Mouse (Mus musculus) CH12.LX (cell line): Measurements from ENCODE around the gene Gm43720. TPM values are rescaled to one million over a fixed set of nuclear protein-coding genes. Genes with fewer than 3 reads are reported as not detected.

Experiments used
- DNase-seq: peaks from one replicate; pipeline ENCODE4 v3.0.0-alpha.2; 2013; ENCODE audit errors: extremely low read depth
- H3K27ac ChIP-seq: 2 replicates; pipeline ENCODE4 v1.5.1; 2012; ENCODE audit warnings: low read depth, mild to moderate bottlenecking, control low read depth, moderate library complexity; ENCODE audit not compliant: insufficient read depth
- H3K27me3 ChIP-seq: replicated peaks from 2 replicates; pipeline ENCODE3; 2012; ENCODE audit warnings: inconsistent platforms
- H3K36me3 ChIP-seq, 2 experiments: replicated peaks in 1 of 2; 2 replicates each; pipeline versions ENCODE3 to v1.6.1; 2012; ENCODE audit warnings: inconsistent platforms in 1 of 2, low read length in 1 of 2, mild to moderate bottlenecking in 1 of 2, mixed read lengths in 1 of 2, moderate library complexity in 1 of 2; ENCODE audit not compliant: control insufficient read depth in 1 of 2, insufficient read depth in 1 of 2
- H3K4me1 ChIP-seq, 2 experiments: 2 replicates each; pipeline ENCODE4 v1.6.1; 2012; ENCODE audit warnings: inconsistent platforms in 1 of 2, moderate library complexity in 1 of 2; ENCODE audit not compliant: insufficient read depth in 2 of 2, control insufficient read depth in 1 of 2
- H3K4me2 ChIP-seq: 2 replicates; pipeline ENCODE4 v1.6.1; 2012; ENCODE audit warnings: low read depth, mild to moderate bottlenecking, control low read depth; ENCODE audit not compliant: poor library complexity, insufficient read depth, severe bottlenecking
- H3K4me3 ChIP-seq, 3 experiments: fragments of 150-350 bp in 1 of 3; sonication (generic) in 1 of 3; replicated peaks in 1 of 3; 2 replicates each; pipeline versions ENCODE3 to v1.5.1; 2011 to 2012; ENCODE audit warnings: low read depth in 2 of 3, low read length in 2 of 3, mild to moderate bottlenecking in 2 of 3, moderate library complexity in 2 of 3, control low read depth in 1 of 3, improper control_type of control experiment in 1 of 3, inconsistent platforms in 1 of 3, mixed read lengths in 1 of 3; ENCODE audit not compliant: poor library complexity in 1 of 3
- H3K79me2 ChIP-seq: replicated peaks from 2 replicates; pipeline ENCODE4 v1.6.1; 2012; ENCODE audit warnings: mild to moderate bottlenecking, moderate library complexity; ENCODE audit not compliant: control insufficient read depth, poor library complexity, insufficient read depth, severe bottlenecking; ENCODE audit errors: extremely low read depth
- H3K9ac ChIP-seq: 2 replicates; pipeline ENCODE4 v1.6.1; 2012; ENCODE audit warnings: low read depth, mild to moderate bottlenecking, control low read depth, moderate library complexity; ENCODE audit not compliant: insufficient read depth
- H3K9me3 ChIP-seq: replicated peaks from 2 replicates; pipeline ENCODE3; 2012; ENCODE audit warnings: low read length, inconsistent platforms, mixed read lengths
- BHLHE40 ChIP-seq: IDR thresholded peaks from 2 replicates; pipeline ENCODE4 v1.6.1; 2011; ENCODE audit warnings: mild to moderate bottlenecking, low read depth, low read length, improper control_type of control experiment
- CTCF ChIP-seq, 2 experiments: IDR thresholded peaks in 1 of 2; conservative IDR thresholded peaks in 1 of 2; 2 replicates each; pipeline ENCODE4 v1.5.1; 2011 to 2012; ENCODE audit warnings: low read depth in 2 of 2, low read length in 2 of 2, improper control_type of control experiment in 1 of 2, inconsistent platforms in 1 of 2, mild to moderate bottlenecking in 1 of 2, moderate library complexity in 1 of 2
- E2F4 ChIP-seq: IDR thresholded peaks from 2 replicates; pipeline ENCODE4 v1.6.1; 2011; ENCODE audit warnings: low read depth, low read length, improper control_type of control experiment; ENCODE audit not compliant: insufficient replicate concordance
- ELF1 ChIP-seq: IDR thresholded peaks from 2 replicates; pipeline ENCODE4 v1.6.1; 2014; ENCODE audit warnings: low read depth, mild to moderate bottlenecking, inconsistent platforms, low read length, improper control_type of control experiment
- EP300 ChIP-seq: IDR thresholded peaks from 2 replicates; pipeline ENCODE4 v1.6.1; 2011; ENCODE audit warnings: low read length, improper control_type of control experiment
- HCFC1 ChIP-seq: IDR thresholded peaks from 2 replicates; pipeline ENCODE4 v1.6.1; 2012; ENCODE audit warnings: low read depth, mild to moderate bottlenecking, inconsistent platforms, low read length, improper control_type of control experiment
- JUN ChIP-seq: IDR thresholded peaks from 2 replicates; pipeline ENCODE4 v1.6.1; 2011; ENCODE audit warnings: low read depth, mild to moderate bottlenecking, low read length, improper control_type of control experiment, moderate library complexity; ENCODE audit not compliant: insufficient read depth
- KAT2A ChIP-seq: IDR thresholded peaks from 2 replicates; pipeline ENCODE4 v1.6.1; 2012; ENCODE audit warnings: low read length, improper control_type of control experiment, inconsistent platforms; ENCODE audit not compliant: insufficient replicate concordance
- MAFK ChIP-seq: IDR thresholded peaks from 2 replicates; pipeline ENCODE4 v1.6.1; 2011; ENCODE audit warnings: low read length, improper control_type of control experiment; ENCODE audit not compliant: insufficient replicate concordance
- MAX ChIP-seq: IDR thresholded peaks from 2 replicates; pipeline ENCODE4 v1.6.1; 2011; ENCODE audit warnings: low read length, improper control_type of control experiment
- MEF2A ChIP-seq: IDR thresholded peaks from 2 replicates; pipeline ENCODE4 v1.6.1; 2014; ENCODE audit warnings: low read depth, mild to moderate bottlenecking, inconsistent platforms, low read length, improper control_type of control experiment, borderline replicate concordance
- MXI1 ChIP-seq: IDR thresholded peaks from 2 replicates; pipeline ENCODE4 v1.6.1; 2011; ENCODE audit warnings: mild to moderate bottlenecking, low read depth, low read length, improper control_type of control experiment
- NRF1 ChIP-seq: IDR thresholded peaks from 2 replicates; pipeline ENCODE4 v1.6.1; 2014; ENCODE audit warnings: low read depth, mild to moderate bottlenecking, inconsistent platforms, low read length, improper control_type of control experiment, moderate library complexity
- PAX5 ChIP-seq: IDR thresholded peaks from 2 replicates; pipeline ENCODE4 v1.6.1; 2012; ENCODE audit warnings: low read length, inconsistent platforms, mixed read lengths
- POLR2A ChIP-seq: IDR thresholded peaks from 2 replicates; pipeline ENCODE4 v1.6.1; 2011; ENCODE audit warnings: low read depth, mild to moderate bottlenecking, improper control_type of control experiment, low read length
- POLR2AphosphoS2 ChIP-seq: IDR thresholded peaks from 2 replicates; pipeline ENCODE4 v1.6.1; 2011; ENCODE audit warnings: low read depth, low read length, improper control_type of control experiment
- RCOR1 ChIP-seq: conservative IDR thresholded peaks from 2 replicates; pipeline ENCODE4 v1.6.1; 2012; ENCODE audit warnings: low read depth, mild to moderate bottlenecking, inconsistent platforms, low read length, improper control_type of control experiment
- SIN3A ChIP-seq: IDR thresholded peaks from 2 replicates; pipeline ENCODE4 v1.6.1; 2012; ENCODE audit warnings: low read length, improper control_type of control experiment, inconsistent platforms
- TBP ChIP-seq: conservative IDR thresholded peaks from 2 replicates; pipeline ENCODE4 v1.6.1; 2011; ENCODE audit warnings: low read depth, low read length, improper control_type of control experiment
- TCF12 ChIP-seq: IDR thresholded peaks from 2 replicates; pipeline ENCODE4 v1.6.1; 2014; ENCODE audit warnings: low read depth, mild to moderate bottlenecking, inconsistent platforms, low read length, improper control_type of control experiment
- UBTF ChIP-seq: IDR thresholded peaks from 2 replicates; pipeline ENCODE4 v1.6.1; 2012; ENCODE audit warnings: low read depth, mild to moderate bottlenecking, inconsistent platforms, low read length, improper control_type of control experiment, moderate library complexity
- USF2 ChIP-seq: conservative IDR thresholded peaks from 2 replicates; pipeline ENCODE4 v1.6.1; 2011; ENCODE audit warnings: low read depth, low read length, improper control_type of control experiment
- ZMIZ1 ChIP-seq: IDR thresholded peaks from 2 replicates; pipeline ENCODE4 v1.6.1; 2012; ENCODE audit warnings: low read depth, mild to moderate bottlenecking, inconsistent platforms, low read length, improper control_type of control experiment
- ZNF384 ChIP-seq: IDR thresholded peaks from 2 replicates; pipeline ENCODE4 v1.6.1; 2012; ENCODE audit warnings: low read depth, low read length, improper control_type of control experiment, inconsistent platforms
- dilution Hi-C: fragments of 300-500 bp; cut with MboI; formaldehyde crosslinking; loops from 2 replicates; pipeline ENCODE4 v1.14.3; 2020; ENCODE audit warnings: low sequenced_read_pairs; ENCODE audit not compliant: extremely low pct_unique_long_range_greater_than_20kb, extremely low pct_ligation_motif_present
- in situ Hi-C: fragments of 300-500 bp; cut with MboI; formaldehyde crosslinking; loops from 3 replicates; pipeline ENCODE4 v1.14.3; 2019; ENCODE audit warnings: low sequenced_read_pairs, low pct_ligation_motif_present, low pct_unique_long_range_greater_than_20kb, mixed read lengths
- polyA plus RNA-seq: library from polyadenylated mRNA; unstranded; fragments of >175 nt; gene quantifications from 2 replicates; pipeline ENCODE4 v1.2.1, GENCODE M21; 2012; ENCODE audit warnings: low read depth; ENCODE audit not compliant: insufficient read length
- total RNA-seq, 2 experiments: library from RNA; depleted of rRNA; stranded (reverse); fragments of 300-350 nt in 1 of 2; fragments of >200 nt in 1 of 2; gene quantifications; 2 replicates each; pipeline ENCODE4 v1.2.3; 2012 to 2014

Gm43720 gene
- total and polyA plus RNA-seq, 3 experiments, result not detected

GRCm38 (mm10) chr5:138263260-138264206 is 16.2 kb downstream of the Gm43720 start, which contains the start of gene BC037034 (continued):
- peak; percentile 94 for TF ChIP-seq ELF1
- TF ChIP-seq SIN3A, result peak; percentile 86
- no peak for TF ChIP-seq MAFK
- no peak for TF ChIP-seq CTCF (conservative IDR thresholded peaks at IDR 0.05 in 1 of 2, IDR thresholded peaks at IDR 0.05 in 1 of 2; ENCODE audit: low read depth in 2 of 2, low read length in 2 of 2)
- TF ChIP-seq POLR2AphosphoS2, result peak; percentile 77; the same call in 1 of the 2 replicates
- no peak; the same call in 1 of the 2 replicates for TF ChIP-seq ZMIZ1
- TF ChIP-seq EP300, result no peak
- no peak for TF ChIP-seq E2F4
- peak; percentile 31; the same call in 1 of the 2 replicates for TF ChIP-seq UBTF
- TF ChIP-seq USF2, result no peak

DNA sequence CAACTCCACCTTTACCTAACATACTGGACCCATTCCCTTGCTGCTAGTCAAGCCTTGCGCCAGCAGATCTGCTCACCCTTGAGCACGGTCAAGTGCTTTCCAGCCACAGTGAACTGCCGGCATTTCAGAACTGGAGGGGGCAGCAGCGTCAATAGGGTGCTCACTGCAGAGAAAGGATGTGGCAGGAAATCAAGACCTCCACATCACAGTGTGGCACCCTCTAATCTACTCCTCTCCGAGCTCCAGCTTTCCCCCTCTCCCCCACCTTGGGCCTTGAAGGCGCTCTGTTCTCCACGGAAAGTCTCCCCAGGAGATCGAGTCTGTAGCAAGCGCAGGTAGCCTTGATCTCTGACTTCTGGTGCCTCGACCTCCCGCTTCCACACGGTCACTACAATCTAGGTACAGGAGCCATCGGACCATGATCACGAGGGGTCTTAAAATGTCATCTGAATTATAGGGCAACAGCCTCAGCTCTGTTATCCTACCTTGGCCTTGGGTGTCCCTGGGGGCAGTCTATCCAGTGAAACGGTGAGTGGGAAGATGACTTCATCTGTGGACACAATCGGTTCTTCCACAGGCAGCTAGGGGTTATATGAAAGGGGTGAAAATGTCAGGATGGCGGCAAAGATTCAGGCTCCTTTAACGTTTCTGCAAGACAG is 17.0 kb downstream of the Gm43720 start:
- DNase-seq, result no peak
- H3K4me2 ChIP-seq, result peak overlapping the region; percentile 73
- H3K9me3 ChIP-seq, result no peaks in the 10 kb centered on the region
- in situ Hi-C loops, result no loop called here
- H3K27ac ChIP-seq, result no peak overlapping the region
- peaks cover 11% of the 10 kb centered on the region; the same call in 1 of the 2 replicates for H3K79me2 ChIP-seq
- H3K36me3 ChIP-seq, result peaks cover 48 to 77% of the 10 kb centered on the region in 2 experiments
- peaks cover 8 to 50% of the 10 kb centered on the region in 2 experiments for H3K4me1 ChIP-seq
- TF ChIP-seq ZNF384 (no peak), KAT2A (no peak), ELF1 (no peak), PAX5 (no peak), JUN (no peak), POLR2A (no peak), BHLHE40 (no peak), RCOR1 (no peak), USF2 (no peak), MXI1 (no peak), TBP (no peak), HCFC1 (no peak), MEF2A (no peak), TCF12 (no peak), MAX (no peak), NRF1 (no peak)
- TF ChIP-seq, all 38 proteins: peak for 0
- peak overlapping the region; percentile 86 for H3K9ac ChIP-seq
- H3K4me3 ChIP-seq, result peak overlapping the region; percentile 73 to 85 (median 80)
- H3K27me3 ChIP-seq, result no peaks in the 10 kb centered on the region
- dilution Hi-C loops, result no loop called here
